Mouse (Mus musculus) cerebellum, adult 2 months (tissue): ENCODE measurements at regions not wholly inside any gene's neighbourhood (a gene's known extent, or its start where the extent isn't known, plus 50 kb on each side); places are given as distances from the start of the nearest gene placed in this dataset.

ENCODE experiments used
- CTCF ChIP-seq: fragments of 200-500 bp; IDR thresholded peaks from 2 replicates; pipeline ENCODE4 v1.5.1; 2011; ENCODE audit warnings: low read depth, mild to moderate bottlenecking, control low read depth, low read length, moderate library complexity, borderline replicate concordance; ENCODE audit not compliant: insufficient read depth
- POLR2A ChIP-seq: fragments of 200-500 bp; IDR thresholded peaks from 2 replicates; pipeline ENCODE4 v1.6.1; 2011; ENCODE audit warnings: low read length, control low read depth, borderline replicate concordance; ENCODE audit not compliant: insufficient read depth

DNA sequence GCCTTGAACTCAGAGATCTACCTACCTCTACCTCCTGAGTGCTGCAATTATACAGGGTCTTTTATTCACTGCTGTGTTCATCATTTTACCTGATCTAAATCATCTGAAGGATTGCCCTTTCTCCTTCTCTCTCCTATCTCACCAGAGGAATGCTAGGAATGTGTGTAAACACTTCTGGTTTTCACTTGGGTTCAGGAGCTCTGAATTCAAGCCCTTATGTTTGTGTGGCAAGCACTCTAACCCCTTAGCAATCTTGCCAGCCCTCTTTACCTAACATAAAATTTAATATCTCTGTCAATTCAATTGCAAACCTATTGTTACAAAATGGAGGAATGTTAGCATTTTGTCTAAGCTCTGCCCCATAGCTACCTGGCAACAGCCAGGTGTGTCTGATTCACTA is 112.8 kb upstream of the Gm10295 start:
- no peak for TF ChIP-seq CTCF
- no peak for TF ChIP-seq POLR2A
